Mouse (Mus musculus) intestine, embryonic 16.5 days (tissue): ENCODE results near the gene Gm10220. TPM values are rescaled to one million over a fixed set of nuclear protein-coding genes. Genes with fewer than 3 reads are reported as not detected.

Experiments used
- ATAC-seq: fragments of 200-750 bp; cut with Nextera tagmentation; 2 replicates; pipeline ENCODE4 v1.8.0; 2017; ENCODE audit warnings: moderate TSS enrichment, moderate library complexity
- H3K27ac ChIP-seq: fragments of 300-500 bp; sonication (generic); 2 replicates; pipeline ENCODE4 v1.5.1; 2014; ENCODE audit warnings: mild to moderate bottlenecking, low read length
- H3K27me3 ChIP-seq: fragments of 300-500 bp; sonication (generic); replicated peaks from 2 replicates; pipeline ENCODE4 v1.6.1; 2014; ENCODE audit warnings: low read length, control low read depth, mixed read lengths; ENCODE audit not compliant: control insufficient read depth, insufficient read depth
- H3K36me3 ChIP-seq: fragments of 300-500 bp; sonication (generic); 2 replicates; pipeline ENCODE4 v1.6.1; 2014; ENCODE audit warnings: low read length, control low read depth; ENCODE audit not compliant: control insufficient read depth, insufficient read depth
- H3K4me1 ChIP-seq: fragments of 300-500 bp; sonication (generic); 2 replicates; pipeline ENCODE4 v1.6.1; 2014; ENCODE audit warnings: low read length, control low read depth, mixed read lengths; ENCODE audit not compliant: control insufficient read depth, insufficient read depth
- H3K4me2 ChIP-seq: fragments of 300-500 bp; sonication (generic); 2 replicates; pipeline ENCODE4 v1.6.1; 2014; ENCODE audit warnings: low read depth, low read length, control low read depth
- H3K4me3 ChIP-seq: fragments of 300-500 bp; sonication (generic); 2 replicates; pipeline ENCODE4 v1.5.1; 2014; ENCODE audit warnings: mild to moderate bottlenecking, low read length
- H3K9ac ChIP-seq: fragments of 300-500 bp; sonication (generic); 2 replicates; pipeline ENCODE4 v1.6.1; 2014; ENCODE audit warnings: low read depth, low read length
- H3K9me3 ChIP-seq: fragments of 300-500 bp; sonication (generic); 2 replicates; pipeline ENCODE4 v1.6.1; 2016; ENCODE audit warnings: low read length, control low read depth; ENCODE audit not compliant: control insufficient read depth
- WGBS: fragments of 180-500 bp; shearing (Covaris S2); extraction: QIAGEN DNeasy Blood & Tissue Kit; methylation state at CpG from one replicate; pipeline ENCODE4 v1.1.7; 2014; 5-methylcytosine and 5-hydroxymethylcytosine counted together
- polyA plus RNA-seq: library from polyadenylated mRNA; unstranded; fragments of >200 nt; fragmentation: Nextera tagmentation; extraction: Ambion mirVana; gene quantifications from 2 replicates; pipeline ENCODE4 v1.2.1, GENCODE M21; 2015

Gene Gm10220
- polyA plus RNA-seq, 1 experiment from 2014 or later = not detected

- Histone ChIP-seq H3K4me3 (no peak overlapping the region), H3K9ac (no peak overlapping the region), H3K4me1 (no peaks in the 10 kb centered on the region), H3K36me3 (no peaks in the 10 kb centered on the region), H3K9me3 (no peaks in the 10 kb centered on the region), H3K4me2 (no peak overlapping the region), H3K27me3 (no peaks in the 10 kb centered on the region), H3K27ac (no peak overlapping the region)
- ATAC-seq = no peak
- 87% methylated on average over 24 of the region's 24 CpGs for WGBS
These were observed 50.5 kb downstream of the Gm10220 start for GRCm38 (mm10) chr5:26070716-26071115.

Other genes starting within 250 kb of the Gm10220 start
- not detected in 2 replicates for gene Gm21663, start 179.0 kb downstream of the Gm10220 start, polyA plus RNA-seq
- not detected in 2 replicates for gene Gm21671, start 167.0 kb downstream of the Gm10220 start, polyA plus RNA-seq
- gene Gm21680, start 148.8 kb downstream of the Gm10220 start, polyA plus RNA-seq = not detected in 2 replicates
- gene Gm21698, start 132.8 kb downstream of the Gm10220 start, polyA plus RNA-seq = not detected in 2 replicates
- gene Gm1979, start 116.6 kb downstream of the Gm10220 start, polyA plus RNA-seq = not detected in 2 replicates
- not detected in 2 replicates for gene Gm5862, start 98.5 kb downstream of the Gm10220 start, polyA plus RNA-seq
- gene Speer4a, start 81.9 kb downstream of the Gm10220 start, polyA plus RNA-seq = not detected in 2 replicates
- gene Gm7347, start 62.8 kb downstream of the Gm10220 start, polyA plus RNA-seq = not detected in 2 replicates
- not detected in 2 replicates for gene Gm10471, start 32.1 kb downstream of the Gm10220 start, polyA plus RNA-seq
- not detected in 2 replicates for gene 5031410I06Rik, start 16.1 kb downstream of the Gm10220 start, polyA plus RNA-seq
- gene Gm7361, start 136.3 kb upstream of the Gm10220 start, polyA plus RNA-seq = not detected in 2 replicates